Mouse (Mus musculus) limb, embryonic 11.5 days (tissue): ENCODE data around the gene Sgta. TPM values are rescaled to one million over a fixed set of nuclear protein-coding genes. Genes with fewer than 3 reads are reported as not detected.
"Not testable (repeated sequence)": the region's sequence is repeated elsewhere in the genome, so short reads cannot be mapped to it uniquely, and the experiment has no call there.

Source experiments
- ATAC-seq: fragments of 200-750 bp; cut with Nextera tagmentation; 2 replicates; pipeline ENCODE4 v1.8.0; 2017; ENCODE audit warnings: low read depth; ENCODE audit not compliant: insufficient number of reproducible peaks, low FRiP score, low TSS enrichment
- DNase-seq: peaks from one replicate; pipeline ENCODE4 v3.0.0-alpha.2; 2015; ENCODE audit warnings: low spot score
- H3K27ac ChIP-seq: fragments of 300-500 bp; sonication (generic); replicated peaks from 2 replicates; pipeline ENCODE4 v1.5.1; 2014; ENCODE audit warnings: low read depth, mild to moderate bottlenecking, low read length
- H3K27me3 ChIP-seq: fragments of 300-500 bp; sonication (generic); 2 replicates; pipeline ENCODE4 v1.6.1; 2014; ENCODE audit warnings: mild to moderate bottlenecking, low read length, mixed read lengths; ENCODE audit not compliant: control insufficient read depth, insufficient read depth
- H3K36me3 ChIP-seq: fragments of 300-500 bp; sonication (generic); 2 replicates; pipeline ENCODE4 v1.6.1; 2014; ENCODE audit warnings: mild to moderate bottlenecking, low read length, moderate library complexity, mixed read lengths; ENCODE audit not compliant: control insufficient read depth, insufficient read depth
- H3K4me1 ChIP-seq: fragments of 300-500 bp; sonication (generic); 2 replicates; pipeline ENCODE4 v1.6.1; 2014; ENCODE audit warnings: low read length, mixed read lengths; ENCODE audit not compliant: control insufficient read depth, insufficient read depth
- H3K4me2 ChIP-seq: fragments of 300-500 bp; sonication (generic); 2 replicates; pipeline ENCODE4 v1.6.1; 2014; ENCODE audit warnings: low read depth, mild to moderate bottlenecking, moderate library complexity; ENCODE audit not compliant: severe bottlenecking
- H3K4me3 ChIP-seq: fragments of 300-500 bp; sonication (generic); 2 replicates; pipeline ENCODE4 v1.5.1; 2014; ENCODE audit warnings: low read depth, low read length
- H3K9ac ChIP-seq: fragments of 300-500 bp; sonication (generic); 2 replicates; pipeline ENCODE4 v1.6.1; 2014; ENCODE audit warnings: mild to moderate bottlenecking, low read length
- H3K9me3 ChIP-seq: fragments of 300-500 bp; sonication (generic); 2 replicates; pipeline ENCODE4 v1.6.1; 2016; ENCODE audit warnings: low read length; ENCODE audit not compliant: control insufficient read depth
- WGBS: fragments of 180-500 bp; shearing (Covaris S2); extraction: QIAGEN DNeasy Blood & Tissue Kit; methylation state at CpG from one replicate; pipeline ENCODE4 v1.1.7; 2014; 5-methylcytosine and 5-hydroxymethylcytosine counted together
- polyA plus RNA-seq: library from polyadenylated mRNA; unstranded; fragments of >200 nt; fragmentation: Nextera tagmentation; extraction: Ambion mirVana; gene quantifications from 2 replicates; pipeline ENCODE4 v1.2.1, GENCODE M21; 2014

Gene Sgta
- polyA plus RNA-seq, 1 experiment from 2014 or later = 221 TPM

DNA sequence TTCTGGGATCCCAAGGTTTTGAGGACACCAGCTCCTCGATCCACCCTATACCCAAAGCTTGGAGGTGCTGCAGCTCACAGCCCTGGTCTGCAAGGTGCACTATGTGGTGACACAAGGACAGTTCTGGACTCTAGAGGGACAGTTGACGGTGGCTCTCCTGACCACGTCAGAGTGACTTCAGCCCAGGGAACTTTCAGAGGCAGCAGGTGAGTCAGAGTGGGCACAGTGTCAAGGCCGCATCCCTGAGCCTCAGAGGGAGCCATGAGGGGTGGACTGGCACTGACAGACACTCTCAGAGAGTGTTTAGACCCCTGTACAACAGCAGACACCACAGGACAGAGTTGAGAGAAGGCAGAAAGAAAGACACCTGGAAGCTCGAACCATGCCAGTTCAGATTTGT, 7.4 kb downstream of the Sgta start:
- Histone ChIP-seq H3K27ac (no peak overlapping the region), H3K9me3 (no peaks in the 10 kb centered on the region), H3K27me3 (no peaks in the 10 kb centered on the region), H3K9ac (no peak overlapping the region), H3K4me1 (0 out of 2 replicates have a peak, but pooled peaks cover 3% of the 10 kb centered on the region), H3K4me3 (no peak overlapping the region), H3K36me3 (peaks cover 40% of the 10 kb centered on the region), H3K4me2 (no peak overlapping the region)
- WGBS = 96% methylated on average over 5 of the region's 5 CpGs
- DNase-seq = no peak
- ATAC-seq = no peak

- Histone ChIP-seq H3K27me3 (no peaks in the 10 kb centered on the region), H3K9ac (no peak overlapping the region), H3K4me2 (no peak overlapping the region), H3K4me3 (no peak overlapping the region), H3K36me3 (peaks cover 43% of the 10 kb centered on the region), H3K27ac (no peak overlapping the region), H3K9me3 (no peaks in the 10 kb centered on the region), H3K4me1 (no peaks in the 10 kb centered on the region)
- ATAC-seq = no peak
- no peak for DNase-seq
- WGBS = 95% methylated on average over 6 of the region's 6 CpGs
Observed at GRCm38 (mm10) chr10:81051133-81051532, 8.8 kb downstream of the Sgta start.

DNA sequence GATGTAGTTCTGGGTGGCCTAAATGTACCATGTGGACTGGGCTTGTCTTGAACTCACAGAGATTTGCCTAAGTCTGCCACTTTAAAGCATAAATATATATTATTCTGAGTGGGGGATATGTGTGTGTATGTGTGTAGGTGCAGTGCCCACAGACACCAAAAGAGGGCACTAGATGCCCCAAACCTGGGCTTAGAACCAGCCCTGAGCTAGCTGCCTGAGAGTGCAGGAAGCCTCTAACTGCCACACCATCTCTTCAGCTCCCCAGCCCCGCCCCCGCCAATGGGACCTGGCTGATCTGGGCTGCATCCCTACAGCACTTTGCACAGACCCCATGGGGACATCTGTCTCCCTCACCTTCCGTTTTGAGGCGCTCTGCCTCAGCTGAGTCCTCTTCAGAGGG, 9.3 kb downstream of the Sgta start:
- DNase-seq = peak; percentile 47
- WGBS = 94% methylated on average over 4 of the region's 4 CpGs
- Histone ChIP-seq H3K27ac (no peak overlapping the region), H3K9ac (no peak overlapping the region), H3K4me2 (no peak overlapping the region), H3K36me3 (peaks cover 46% of the 10 kb centered on the region), H3K4me3 (no peak overlapping the region), H3K27me3 (no peaks in the 10 kb centered on the region), H3K9me3 (no peaks in the 10 kb centered on the region), H3K4me1 (no peaks in the 10 kb centered on the region)
- no peak for ATAC-seq

DNA sequence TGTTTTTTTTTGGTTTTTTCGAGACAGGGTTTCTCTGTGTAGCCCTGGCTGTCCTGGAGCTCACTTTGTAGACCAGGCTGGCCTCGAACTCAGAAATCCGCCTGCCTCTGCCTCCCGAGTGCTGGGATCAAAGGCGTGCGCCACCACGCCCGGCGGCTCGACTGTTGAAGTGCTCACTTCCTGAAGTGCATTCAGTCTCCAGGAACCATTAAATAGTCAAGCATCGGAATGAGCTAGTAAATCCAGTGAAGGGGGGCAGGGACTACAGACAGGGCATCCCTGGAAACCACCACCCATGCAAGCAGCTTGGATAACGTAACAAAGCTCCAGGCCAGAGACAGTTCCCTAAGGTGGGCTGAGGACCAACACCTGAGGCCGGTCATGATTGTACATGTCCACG, 14.7 kb downstream of the Sgta start:
- H3K27me3 ChIP-seq, ATAC-seq, H3K9me3 ChIP-seq, H3K4me3 ChIP-seq, H3K4me2 ChIP-seq, H3K27ac ChIP-seq, H3K9ac ChIP-seq, H3K4me1 ChIP-seq, DNase-seq: not testable (repeated sequence)
- 93% methylated on average over 14 of the region's 14 CpGs for WGBS
- H3K36me3 ChIP-seq = peaks cover 44% of the 10 kb centered on the region

DNA sequence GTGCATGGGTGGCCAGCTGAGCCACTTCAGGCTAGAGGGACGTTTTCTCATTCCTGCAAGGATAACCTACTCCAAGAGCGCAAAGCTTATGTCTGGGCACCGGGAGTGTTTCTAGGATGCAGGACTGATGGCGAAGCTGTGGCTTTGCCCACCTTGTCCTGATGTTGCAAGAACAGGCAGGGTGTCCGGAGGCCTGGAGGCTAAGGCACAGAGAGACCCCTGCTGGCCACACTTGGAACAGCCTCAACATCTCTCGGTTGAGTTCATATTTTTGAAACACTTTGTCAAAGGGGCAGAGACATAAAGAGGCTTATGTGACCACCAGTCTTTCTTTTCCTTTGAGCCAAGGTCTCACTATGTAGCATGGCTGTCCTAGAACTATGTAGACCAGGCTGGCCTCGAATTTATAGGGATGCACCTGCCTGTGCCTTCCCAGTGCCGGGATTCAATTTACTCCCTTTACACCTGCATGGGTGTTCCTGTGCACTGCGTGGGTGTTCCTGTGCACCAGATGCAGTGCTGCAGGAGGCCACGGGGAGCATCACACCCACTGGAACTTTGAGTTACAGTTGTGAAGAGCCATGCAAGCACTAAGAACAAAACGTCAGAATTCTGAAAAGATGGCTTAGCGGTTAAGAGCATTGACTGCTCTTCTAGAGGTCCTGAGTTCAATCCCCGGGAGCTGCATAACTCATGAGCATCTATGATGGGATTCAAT, 18.4 kb downstream of the Sgta start:
- peak; percentile 85 for DNase-seq
- 34% methylated on average over 13 of the region's 13 CpGs for WGBS

DNA sequence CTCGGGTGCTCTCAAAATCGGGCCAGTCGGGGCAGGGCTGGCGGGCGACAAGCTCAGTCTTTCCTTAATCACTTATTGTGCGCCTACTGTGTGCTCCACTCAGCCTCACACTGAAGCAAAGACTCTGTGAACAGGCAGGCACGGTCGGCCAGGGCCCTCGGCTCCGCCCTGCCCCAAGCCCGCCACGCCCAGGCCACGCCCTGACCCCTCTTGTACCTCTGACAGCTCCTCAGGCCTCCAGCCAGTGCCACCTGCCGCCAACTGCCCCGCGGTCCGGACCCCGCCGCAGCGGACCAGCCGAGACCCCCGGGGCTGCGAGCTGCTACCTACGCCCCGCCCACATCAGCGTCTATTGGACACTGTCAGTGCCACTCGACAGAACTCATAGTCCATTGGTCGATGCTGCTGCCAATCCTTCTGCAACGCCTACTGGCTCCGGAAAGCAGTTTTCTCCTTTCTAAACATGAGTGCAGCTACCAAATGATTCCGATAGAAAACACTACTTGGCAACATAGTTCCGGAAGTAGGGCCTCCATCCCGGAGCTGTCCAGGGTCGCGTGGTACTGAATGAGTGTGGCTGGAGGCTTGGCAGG, 22.9 kb downstream of the Sgta start, which contains the start of gene Slc39a3:
TSS of gene Slc39a3 (minus strand) at position 439 of the 593 bp plus-strand sequence.
- Histone ChIP-seq H3K36me3 (no peaks in the 10 kb centered on the region), H3K9me3 (no peaks in the 10 kb centered on the region), H3K27me3 (no peaks in the 10 kb centered on the region), H3K4me2 (peak within 1 kb of the TSS; percentile 72), H3K27ac (no peak within 1 kb of the TSS), H3K9ac (peak within 1 kb of the TSS; percentile 74), H3K4me1 (no peaks in the 10 kb centered on the region), H3K4me3 (peak within 1 kb of the TSS; percentile 71)
- DNase-seq = peak; percentile 100
- under 1% methylated on average over 35 of the region's 35 CpGs for WGBS
- peak; percentile 97 for ATAC-seq

More for the DNA sequence above, 18.4 kb downstream of the Sgta start:
- H3K36me3 ChIP-seq = peaks cover 17% of the 10 kb centered on the region
- no peak overlapping the region for H3K27ac ChIP-seq
- H3K4me1 ChIP-seq = no peaks in the 10 kb centered on the region
- no peaks in the 10 kb centered on the region for H3K9me3 ChIP-seq
- no peak for ATAC-seq
- H3K27me3 ChIP-seq = no peaks in the 10 kb centered on the region
- no peak overlapping the region for H3K4me3 ChIP-seq
- H3K9ac ChIP-seq = no peak overlapping the region
- no peak overlapping the region for H3K4me2 ChIP-seq

- DNase-seq = no peak
- no peak for ATAC-seq
- H3K4me2 ChIP-seq = no peak overlapping the region
- H3K27ac ChIP-seq = no peak overlapping the region
- no peak overlapping the region for H3K4me3 ChIP-seq
- no peaks in the 10 kb centered on the region for H3K27me3 ChIP-seq
- H3K9ac ChIP-seq = no peak overlapping the region
- no peaks in the 10 kb centered on the region for H3K9me3 ChIP-seq
- H3K36me3 ChIP-seq = no peaks in the 10 kb centered on the region
- no peaks in the 10 kb centered on the region for H3K4me1 ChIP-seq
- WGBS = 74% methylated on average over 7 of the region's 7 CpGs
Observed at GRCm38 (mm10) chr10:81036251-81036650, 23.7 kb downstream of the Sgta start.

- Histone ChIP-seq H3K36me3 (peaks cover 5% of the 10 kb centered on the region; the same call in 1 of the 2 replicates), H3K9me3 (no peaks in the 10 kb centered on the region), H3K4me3 (no peak overlapping the region), H3K4me2 (no peak overlapping the region), H3K27me3 (no peaks in the 10 kb centered on the region), H3K27ac (no peak overlapping the region), H3K9ac (no peak overlapping the region), H3K4me1 (no peaks in the 10 kb centered on the region)
- ATAC-seq (no peak), DNase-seq (no peak)
- WGBS = 82% methylated on average over 10 of the region's 10 CpGs
Observed at GRCm38 (mm10) chr10:81033586-81033985, 26.4 kb downstream of the Sgta start.
